Mouse (Mus musculus) liver, adult 2 months (tissue): ENCODE results near the gene Rb1.

Source experiments
- CTCF ChIP-seq: fragments of 200-500 bp; IDR thresholded peaks from 2 replicates; pipeline ENCODE4 v1.5.1; 2011; ENCODE audit warnings: low read depth, low read length, control low read depth
- POLR2A ChIP-seq: fragments of 200-500 bp; IDR thresholded peaks from 2 replicates; pipeline ENCODE4 v1.6.1; 2011; ENCODE audit warnings: low read length, control low read depth; ENCODE audit not compliant: insufficient read depth; ENCODE audit errors: extremely low read depth

GRCm38 (mm10) chr14:73209262-73209661, 116.4 kb downstream of the Rb1 start:
- TF ChIP-seq POLR2A (no peak), CTCF (no peak)
